In genomic region chr7:126785056-126785455, GRCm38 (mm10) we compare ENCODE assay signal across 18 mouse cellular contexts.
"Had no signal": no experiment of that assay in that cellular context is flagged by ENCODE, and none has a peak within 500 bp of the region (broad histone marks: within the 10 kb centered on the region; RNA-seq: fewer than 3 reads in every experiment).

No protein-coding gene starts in this region.

- H3K9ac ChIP-seq: liver, postnatal 0 days; lung, embryonic 15.5 days; midbrain, embryonic 12.5 days; neural tube, embryonic 12.5 days had no signal

- DNase-seq: liver, postnatal 0 days; lung, adult 2 months; lung, postnatal 14 days; lung, postnatal 36 days; midbrain, embryonic 14.5 days; right cerebral cortex, postnatal 14 days; right cerebral cortex, postnatal 4 days; spleen, adult 18-20 months; thymus, adult 18-20 months; thymus, postnatal 14 days; thymus, postnatal 36 days had no signal

- ATAC-seq: liver, postnatal 0 days; lung, postnatal 0 days; midbrain, embryonic 16.5 days had no signal

- H3K27ac ChIP-seq: lung, embryonic 15.5 days; macrophage; midbrain, embryonic 12.5 days; neural tube, embryonic 12.5 days had no signal

- H3K4me2 ChIP-seq: lung, embryonic 15.5 days; midbrain, embryonic 12.5 days; neural tube, embryonic 12.5 days had no signal

- H3K9me3 ChIP-seq: lung, embryonic 15.5 days; megakaryocyte, embryonic 14.5 days; midbrain, embryonic 12.5 days; neural tube, embryonic 12.5 days had no signal

- H3K4me3 ChIP-seq: lung, embryonic 15.5 days; megakaryocyte, embryonic 14.5 days; midbrain, embryonic 12.5 days; neural tube, embryonic 12.5 days had no signal

- H3K27me3 ChIP-seq: lung, embryonic 15.5 days; megakaryocyte, embryonic 14.5 days; midbrain, embryonic 12.5 days; neural tube, embryonic 12.5 days had no signal
